Mouse (Mus musculus): Measurements from ENCODE around the gene Ripply1.

- TF ChIP-seq EP300 (IDR thresholded peaks at IDR 0.05; ENCODE audit: low read depth): no peak
- TF ChIP-seq CTCF (IDR thresholded peaks at IDR 0.05; ENCODE audit: low read depth): no peak
These were observed 12.1 kb upstream of the Ripply1 start for GRCm38 (mm10) chrX:139794072-139794845.

Measured in liver, postnatal 0 days (tissue).